Mouse (Mus musculus): ENCODE results near the gene Crygc.

Crygc gene

DNA sequence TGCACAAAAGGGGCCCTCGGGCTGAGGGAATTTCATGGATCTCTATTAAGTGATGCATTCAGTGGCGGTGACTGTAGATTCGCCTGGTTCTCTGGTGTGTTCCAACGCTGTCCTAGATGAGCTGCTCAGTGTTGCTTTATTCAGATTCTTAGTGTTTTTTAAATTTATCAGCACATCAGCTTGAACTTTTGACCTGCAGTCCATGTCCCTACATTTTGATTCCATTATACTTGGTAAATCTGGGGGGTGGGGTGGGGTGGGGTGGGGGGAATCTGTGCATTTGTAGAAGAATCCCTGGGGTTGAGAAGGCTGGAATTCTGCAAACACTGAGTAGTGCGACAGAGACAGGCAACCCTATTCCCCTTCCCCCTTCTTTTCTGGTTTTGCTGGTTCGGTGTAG lies at the start of gene Crygc:
Gene Crygc, minus strand, starts transcription at position 101 of the 400 bp plus-strand sequence.
- no peak for DNase-seq (ENCODE audit: low spot score in 2 of 2)

DNA sequence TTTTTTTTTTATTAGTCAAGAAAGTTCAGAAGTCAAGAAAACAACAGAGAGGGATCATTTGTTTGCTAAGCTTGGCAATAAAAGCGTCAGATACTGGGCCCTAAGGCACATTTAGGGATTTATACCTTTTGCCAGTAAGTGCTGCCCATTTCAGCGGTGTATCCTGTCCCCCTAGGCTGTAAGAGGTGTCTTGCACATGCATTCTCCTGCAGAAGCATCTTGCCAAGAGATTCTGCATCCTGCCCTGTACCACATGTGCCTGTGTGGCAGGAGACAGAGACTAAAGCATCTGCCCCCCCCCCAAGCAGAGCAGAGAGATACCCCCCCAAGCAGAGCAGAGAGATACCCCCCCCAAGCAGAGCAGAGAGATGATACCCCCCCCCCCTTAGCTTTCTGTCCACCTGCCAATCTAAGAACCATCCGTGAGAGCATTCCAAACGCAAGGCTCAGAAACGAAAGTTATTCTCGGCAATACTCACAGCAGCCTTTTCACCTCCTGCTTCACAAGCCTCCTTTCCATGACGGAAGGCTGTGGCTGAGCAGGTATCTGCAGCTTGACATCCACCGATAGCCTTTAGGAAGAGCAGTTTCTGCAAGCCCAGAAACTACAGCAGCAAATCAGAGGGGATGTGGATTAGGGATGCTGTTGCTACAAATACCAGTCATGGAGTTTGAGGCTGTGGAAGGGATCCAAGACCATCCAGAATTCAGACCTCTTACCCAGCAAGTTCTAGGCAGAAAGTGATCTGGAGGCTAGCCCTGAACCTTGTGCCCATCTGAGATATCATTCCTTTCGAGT lies 49.3 kb upstream of the Crygc start, which contains the start of gene D630023F18Rik:
Gene D630023F18Rik, minus strand, starts transcription at position 641 of the 799 bp plus-strand sequence.
- no peak for DNase-seq (ENCODE audit: low spot score in 2 of 2)

DNA sequence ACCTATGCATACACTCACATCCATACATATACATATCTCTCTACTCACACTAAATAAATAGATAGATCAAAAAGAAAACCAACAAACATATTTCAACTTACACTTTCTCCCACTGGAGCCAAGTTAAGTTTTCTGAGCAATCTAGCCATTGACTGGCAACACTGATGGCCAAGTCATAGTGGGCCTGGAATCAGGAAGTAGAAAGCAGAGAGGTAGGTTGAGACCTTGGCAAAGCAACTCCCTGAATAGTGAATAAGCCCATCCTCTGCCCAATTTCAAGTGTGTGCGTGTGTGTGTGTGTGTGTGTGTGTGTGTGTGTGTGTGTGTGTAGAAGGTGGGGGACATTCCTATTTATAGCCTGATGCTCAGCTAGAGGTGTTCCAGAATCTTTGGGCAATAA lies 45.9 kb upstream of the Crygc start, which contains the start of gene Gm28845:
Gene Gm28845, minus strand, starts transcription at position 121 of the 400 bp plus-strand sequence.
- no peak for DNase-seq (ENCODE audit: low spot score in 2 of 2)

DNA sequence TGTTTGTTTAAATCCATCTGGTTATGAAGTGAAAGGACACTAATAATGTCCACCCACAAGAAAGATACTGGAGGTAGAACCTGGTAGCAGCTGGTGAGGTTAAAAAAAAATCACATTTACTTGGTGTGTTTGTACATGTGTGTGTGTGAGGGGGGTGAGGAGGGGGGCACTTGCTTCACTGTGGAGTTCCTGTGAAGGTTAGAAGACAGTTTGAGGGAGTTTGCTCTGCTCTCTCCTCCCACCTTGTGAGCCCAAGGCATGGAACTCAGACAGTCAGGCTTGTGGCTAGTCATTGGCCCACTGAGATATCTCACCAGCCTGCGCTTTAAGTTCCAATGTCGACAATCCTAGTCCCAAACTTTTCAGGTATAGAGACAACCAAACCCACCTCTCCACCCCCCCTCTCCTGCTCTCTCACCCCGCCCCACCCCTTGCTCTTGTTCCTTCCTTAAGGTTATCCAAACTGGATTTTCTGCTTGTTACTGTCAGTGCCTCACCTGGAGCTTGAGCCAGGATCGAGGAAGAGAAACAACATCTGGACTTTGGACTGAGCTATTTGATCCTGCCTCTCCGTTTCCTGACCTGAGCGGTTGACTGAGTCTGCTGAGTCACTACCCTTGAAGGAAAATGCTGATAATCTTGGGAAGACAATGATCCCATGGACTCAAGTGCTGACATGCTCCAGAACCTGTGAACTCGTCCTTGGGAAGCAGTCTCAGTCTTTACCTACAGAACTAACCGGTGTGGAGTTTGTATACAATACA lies 44.8 kb upstream of the Crygc start:
- DNase-seq (ENCODE audit: low spot score in 2 of 2) = no peak

DNA sequence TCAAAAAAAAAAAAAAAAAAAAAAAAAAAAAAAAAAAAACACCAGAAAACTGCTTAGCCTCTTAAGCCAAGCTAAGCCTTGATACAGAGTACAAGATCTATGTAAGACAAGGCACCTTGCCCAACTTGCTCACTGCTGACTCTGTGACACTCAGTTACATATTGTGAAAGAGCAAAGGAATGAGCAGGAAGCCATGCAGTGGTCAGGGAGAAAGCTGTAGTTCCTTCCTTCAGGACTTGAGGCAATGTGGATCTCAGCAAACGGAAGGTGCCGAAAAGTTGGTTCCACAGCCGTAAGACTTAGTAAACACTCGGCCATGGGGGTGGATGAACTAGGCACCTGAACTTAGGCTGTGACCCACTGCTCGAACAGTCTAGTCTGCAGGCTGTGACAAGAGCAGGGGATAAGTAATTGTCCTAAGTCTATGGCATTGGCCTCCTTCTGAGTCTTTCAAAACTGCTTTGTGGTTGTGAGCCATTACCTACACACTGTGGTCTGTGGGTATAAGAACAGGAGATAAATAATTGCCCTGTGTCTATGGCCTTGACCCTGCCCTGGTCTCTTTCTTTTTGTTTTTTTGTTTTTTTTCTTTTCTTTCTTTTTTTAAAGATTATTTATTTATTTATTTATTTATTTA lies 40.2 kb upstream of the Crygc start:
- DNase-seq (ENCODE audit: low spot score in 2 of 2) = no peak

DNA sequence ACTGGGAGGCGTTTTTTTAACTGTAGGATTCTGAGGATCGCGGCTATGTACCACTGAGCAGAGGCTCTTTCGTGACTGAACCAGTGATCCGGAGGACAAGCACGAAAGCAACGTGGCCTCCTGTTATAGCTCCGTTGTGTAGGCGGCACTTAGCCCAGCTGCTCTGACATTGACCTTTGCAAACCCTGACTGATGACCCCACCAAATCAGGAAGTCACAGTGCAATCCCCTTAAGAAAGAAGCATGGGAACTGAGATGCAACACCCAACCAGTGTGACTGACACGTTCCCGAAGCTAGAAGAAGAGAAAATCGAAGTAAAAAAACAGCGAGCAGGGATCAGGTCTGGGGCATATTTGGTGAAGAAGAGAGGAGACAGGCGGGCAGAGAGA lies 39.3 kb upstream of the Crygc start:
- no peak for DNase-seq (ENCODE audit: low spot score in 2 of 2)

DNA sequence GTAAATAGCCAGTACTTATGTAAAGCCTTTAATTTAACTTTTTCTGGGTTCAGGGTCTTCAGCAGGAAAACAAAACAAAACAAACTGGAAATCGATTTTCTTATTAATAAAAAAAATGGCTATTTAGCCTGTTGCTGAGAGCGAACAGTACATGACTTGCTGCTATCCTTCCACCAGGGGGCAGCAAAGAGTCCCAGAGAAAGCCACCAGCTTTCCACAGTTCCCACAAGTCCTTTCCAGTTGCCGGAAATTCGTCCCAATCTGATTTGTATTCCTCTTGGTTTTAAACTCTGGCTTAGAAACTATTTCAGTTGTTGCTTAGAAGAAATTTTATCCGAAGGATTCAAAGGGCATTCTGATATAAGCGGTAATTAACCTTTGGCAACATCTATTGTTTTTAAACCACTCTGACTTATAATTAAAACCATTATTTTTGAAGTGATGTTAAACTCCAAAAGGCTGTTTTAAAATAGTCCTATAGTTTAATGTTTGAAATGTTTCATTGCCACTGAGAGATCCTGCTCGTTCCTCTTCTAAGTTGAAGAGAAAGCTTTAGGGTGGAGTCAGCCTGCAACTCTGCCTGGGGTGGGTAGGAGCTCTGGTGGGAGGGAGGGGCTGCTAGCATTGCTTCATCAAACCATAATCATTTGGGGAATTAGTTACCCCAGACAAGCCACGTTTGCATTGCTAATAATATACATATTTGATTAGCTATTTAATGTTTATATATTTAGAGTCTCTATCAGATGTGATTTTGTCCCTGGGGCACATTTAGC lies 38.7 kb upstream of the Crygc start:
- peak in 1 of 2 experiments; percentile 63 for DNase-seq (ENCODE audit: low spot score in 2 of 2)

DNA sequence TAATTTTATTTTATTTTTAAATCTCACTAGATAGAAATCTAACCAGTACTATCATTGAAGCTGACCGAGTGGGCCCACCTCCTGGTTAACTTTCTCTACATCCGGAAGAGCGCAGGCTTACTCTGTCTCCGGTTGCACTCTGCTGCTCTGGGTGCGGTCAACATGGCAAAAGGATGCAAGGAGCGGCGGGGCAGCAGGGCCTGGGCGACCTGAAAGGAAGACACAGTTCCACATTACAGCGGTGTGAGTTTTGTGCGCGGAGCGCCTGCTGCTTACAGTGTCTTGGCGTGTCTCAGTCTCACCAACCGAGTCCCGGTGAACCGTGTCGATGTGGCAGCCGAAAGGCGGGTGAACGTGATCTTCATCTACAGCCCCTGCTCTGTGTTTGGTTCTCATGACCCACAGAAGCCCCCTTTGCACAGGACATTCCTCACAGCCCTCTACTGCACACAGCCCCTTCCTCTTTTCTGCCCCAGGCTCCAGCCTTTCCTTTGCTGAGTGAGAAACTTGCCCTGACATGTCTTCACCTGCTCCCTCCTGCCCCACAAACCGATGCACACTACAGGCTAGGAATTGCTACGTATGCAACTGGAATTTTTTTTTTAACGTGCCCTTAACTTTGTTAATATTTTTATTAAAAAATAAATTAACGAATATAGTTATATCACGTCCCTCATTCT lies 36.4 kb upstream of the Crygc start:
- no peak for DNase-seq (ENCODE audit: low spot score in 2 of 2)

DNA sequence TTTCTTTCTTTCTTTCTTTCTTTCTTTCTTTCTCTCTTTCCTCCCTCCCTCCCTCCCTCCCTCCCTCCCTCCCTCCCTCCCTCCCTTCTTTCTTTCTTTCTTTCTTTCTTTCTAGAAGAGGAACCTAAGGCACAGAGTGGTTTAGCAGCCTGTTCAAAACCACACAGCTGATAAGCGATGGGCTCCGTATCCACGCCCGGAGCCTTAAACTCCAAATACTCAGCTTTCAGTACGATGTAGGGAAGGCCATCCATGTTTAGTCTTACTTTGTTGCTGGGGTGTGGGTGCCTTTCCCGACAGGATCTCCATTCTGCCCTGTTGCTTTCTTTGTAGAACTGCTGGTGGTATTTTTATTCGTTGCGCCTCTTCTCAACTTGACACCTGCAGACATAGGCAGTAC lies 35.7 kb upstream of the Crygc start:
- DNase-seq (ENCODE audit: low spot score in 2 of 2) = no peak

DNA sequence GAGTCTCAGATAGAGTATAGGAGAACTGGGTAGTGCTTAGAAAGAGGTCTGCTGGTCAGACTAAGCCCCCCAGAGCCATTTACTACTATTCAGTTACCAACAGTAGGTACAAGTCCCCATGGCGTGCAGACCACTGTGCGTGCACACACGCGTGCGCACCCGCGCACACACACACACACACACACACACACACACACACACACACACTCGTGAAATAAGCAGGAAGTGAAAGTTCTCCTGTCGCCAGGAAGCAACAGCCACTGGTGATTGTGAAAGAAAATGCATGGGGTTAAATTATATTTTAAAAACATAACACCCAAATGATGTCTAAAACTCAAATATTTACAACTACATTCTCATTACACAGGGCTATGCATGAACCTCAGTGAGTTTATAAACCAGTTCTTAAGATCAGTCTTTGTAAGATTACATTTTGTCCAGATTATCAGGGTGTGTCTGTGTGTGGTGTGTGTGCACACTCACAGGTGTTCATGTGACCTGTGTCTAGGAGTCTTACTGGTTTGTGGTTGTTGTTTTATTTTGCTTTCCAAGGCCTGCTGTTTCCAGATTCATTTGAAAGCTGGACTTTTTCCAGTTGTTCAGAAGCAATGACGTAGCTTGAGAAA lies 34.3 kb upstream of the Crygc start:
- no peak for DNase-seq (ENCODE audit: low spot score in 2 of 2)

DNA sequence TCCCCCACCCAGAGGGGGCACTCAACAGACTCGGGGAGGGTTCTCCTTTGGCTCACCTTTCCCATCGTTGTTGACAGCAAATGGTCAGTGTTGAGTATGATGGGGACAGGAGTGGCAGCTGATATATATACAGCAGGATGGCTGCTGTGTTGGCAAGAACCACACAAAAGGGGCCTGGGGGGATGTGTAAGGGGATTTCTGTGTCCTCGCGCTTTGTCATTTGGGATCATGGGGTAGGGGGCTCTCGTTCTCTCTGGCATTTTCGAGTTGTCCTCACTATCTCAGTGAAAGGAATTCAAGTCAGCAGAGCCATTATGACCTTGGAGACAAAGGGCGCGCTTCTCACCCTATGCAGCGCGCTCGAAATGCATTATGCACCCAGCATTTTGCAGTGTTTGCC lies 29.8 kb upstream of the Crygc start, which contains the start of gene Cryga:
Gene Cryga, minus strand, starts transcription at position 101 of the 400 bp plus-strand sequence.
- DNase-seq (ENCODE audit: low spot score in 2 of 2) = no peak

DNA sequence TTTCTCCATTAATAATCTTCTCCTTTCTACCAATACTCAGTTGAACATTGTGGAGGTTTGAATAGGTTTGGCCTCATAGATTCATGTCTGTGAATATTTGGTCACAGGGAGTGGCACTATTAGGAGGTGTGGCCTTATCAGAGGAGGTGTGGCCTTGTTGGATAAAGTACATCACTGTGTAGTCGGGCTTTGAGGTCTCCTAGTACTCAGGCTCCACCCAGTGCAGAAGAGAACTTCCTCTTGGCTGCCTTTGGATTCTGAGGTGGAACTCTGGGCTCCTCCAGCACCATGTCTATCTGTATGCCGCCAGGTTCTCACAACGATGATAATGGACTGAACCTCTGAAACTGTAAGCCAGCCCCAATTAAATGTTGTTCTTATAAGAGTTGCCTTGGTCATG lies 23.5 kb upstream of the Crygc start:
- DNase-seq (ENCODE audit: low spot score in 2 of 2) = no peak

DNA sequence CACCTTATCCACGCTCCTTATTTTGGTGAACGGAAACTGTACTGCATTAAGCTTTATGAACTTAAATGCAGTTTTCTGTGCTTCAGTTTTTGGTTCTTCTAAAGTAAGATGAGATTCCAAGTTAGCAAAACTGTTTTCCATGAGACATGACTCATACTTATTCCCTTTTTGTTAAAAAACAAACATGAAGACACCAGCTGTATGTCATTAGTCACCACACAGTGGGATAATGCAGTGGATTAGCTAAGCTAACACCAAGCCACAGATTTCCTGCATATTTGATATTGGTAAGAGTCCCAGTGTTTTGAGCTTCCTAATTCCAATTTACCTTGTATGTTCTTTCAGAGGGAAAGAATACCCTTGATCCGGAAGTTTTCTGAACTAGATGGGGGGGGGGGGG lies 18.1 kb upstream of the Crygc start:
- DNase-seq (ENCODE audit: low spot score in 2 of 2) = no peak

DNA sequence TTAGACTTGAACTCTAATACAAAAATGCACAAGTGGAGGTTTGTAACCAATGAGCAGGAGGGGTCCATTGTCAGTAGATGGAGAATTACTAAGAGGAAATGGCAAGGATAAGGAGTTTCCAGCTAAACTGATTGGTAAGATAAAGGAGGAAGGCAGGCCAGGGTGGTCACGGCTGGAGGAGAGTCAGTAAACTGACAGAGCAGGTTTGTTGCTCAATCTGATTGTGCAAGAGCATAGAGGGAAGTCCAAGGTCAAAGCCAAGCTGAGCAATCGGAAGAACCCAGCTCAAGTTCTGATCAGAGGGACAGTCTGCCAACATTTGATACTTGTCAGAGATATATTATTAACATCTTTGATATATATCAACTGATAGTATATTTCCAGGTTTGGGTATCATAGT lies 16.9 kb upstream of the Crygc start:
- no peak for DNase-seq (ENCODE audit: low spot score in 2 of 2)

DNA sequence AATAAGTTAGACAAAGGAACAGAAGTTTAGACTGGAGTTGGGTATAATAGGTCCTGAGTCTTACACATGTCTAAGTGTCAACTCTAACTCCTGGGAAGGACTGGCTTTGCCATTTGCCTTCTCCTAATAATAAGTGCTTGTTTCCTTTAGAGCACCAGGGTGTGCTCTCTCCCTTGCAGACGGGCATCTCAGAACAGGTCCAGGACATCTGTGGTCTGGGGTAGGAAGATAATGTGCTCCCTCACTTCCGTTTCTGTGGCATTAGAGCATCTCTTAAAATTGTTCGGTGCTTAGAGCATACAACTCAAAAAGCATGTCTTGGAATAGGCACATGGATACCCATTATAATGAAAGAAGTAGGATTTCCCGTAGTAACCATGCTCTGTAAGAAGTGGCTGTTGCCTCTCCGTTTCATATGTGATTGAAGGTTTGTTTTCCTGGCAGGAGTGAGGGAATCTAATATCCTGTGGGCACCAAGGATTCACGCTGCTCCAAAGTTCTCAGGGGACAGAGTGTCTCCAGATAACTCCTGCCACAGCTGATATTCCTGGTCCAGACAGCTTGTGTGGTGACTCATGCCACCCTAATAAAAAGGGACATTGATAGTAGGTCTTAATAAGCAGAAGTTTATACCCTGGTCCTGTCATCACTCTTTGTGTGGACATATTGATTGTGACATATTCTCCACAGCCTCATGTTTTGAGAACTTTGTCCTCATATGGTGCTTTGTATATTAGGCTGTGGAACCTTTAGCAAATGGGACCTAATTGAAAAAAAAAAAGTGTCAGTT lies 15.3 kb upstream of the Crygc start:
- no peak for DNase-seq (ENCODE audit: low spot score in 2 of 2)

DNA sequence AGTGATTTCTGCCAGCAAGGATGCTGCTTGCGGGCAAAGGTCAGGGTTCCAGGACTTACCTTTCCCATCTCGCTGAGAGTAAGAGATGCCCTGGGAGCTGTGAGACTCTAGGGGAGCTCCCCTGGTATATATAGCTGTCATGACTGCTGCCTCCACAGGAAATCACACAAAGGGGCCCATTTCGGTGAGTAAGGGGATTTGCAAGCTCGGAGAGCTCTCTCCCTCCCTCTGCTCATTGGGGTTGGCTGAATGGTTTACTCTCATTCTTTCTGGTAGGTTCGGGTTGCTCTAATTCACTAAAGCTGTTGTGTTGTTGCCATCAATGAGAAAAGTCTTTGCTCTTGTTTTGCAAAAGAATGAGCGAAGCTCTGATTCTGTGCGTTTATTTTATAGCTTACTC lies 8.7 kb upstream of the Crygc start, which contains the start of gene Crygb:
Gene Crygb, minus strand, starts transcription at position 101 of the 400 bp plus-strand sequence.
- no peak for DNase-seq (ENCODE audit: low spot score in 2 of 2)

DNA sequence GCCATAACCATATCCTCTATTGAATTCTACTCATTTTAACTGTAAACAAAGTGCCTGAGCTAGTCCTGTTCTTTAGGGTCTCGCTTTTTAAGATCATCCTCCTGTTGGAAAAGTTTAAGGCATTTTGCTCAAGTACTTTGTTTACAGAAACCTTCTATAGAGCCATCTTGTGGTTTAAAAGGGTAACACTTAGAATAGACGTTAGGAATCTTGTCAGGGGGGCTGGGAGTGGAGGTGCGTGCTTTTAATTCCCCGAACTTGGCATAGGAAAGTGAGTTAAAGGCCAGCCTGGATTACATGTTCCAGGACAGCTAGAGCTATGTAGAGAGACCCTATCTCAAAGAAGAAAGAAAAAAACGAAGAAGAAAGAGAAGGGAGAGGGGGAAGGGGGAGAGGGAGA lies 2.1 kb upstream of the Crygc start:
- no peak for DNase-seq (ENCODE audit: low spot score in 2 of 2)

DNA sequence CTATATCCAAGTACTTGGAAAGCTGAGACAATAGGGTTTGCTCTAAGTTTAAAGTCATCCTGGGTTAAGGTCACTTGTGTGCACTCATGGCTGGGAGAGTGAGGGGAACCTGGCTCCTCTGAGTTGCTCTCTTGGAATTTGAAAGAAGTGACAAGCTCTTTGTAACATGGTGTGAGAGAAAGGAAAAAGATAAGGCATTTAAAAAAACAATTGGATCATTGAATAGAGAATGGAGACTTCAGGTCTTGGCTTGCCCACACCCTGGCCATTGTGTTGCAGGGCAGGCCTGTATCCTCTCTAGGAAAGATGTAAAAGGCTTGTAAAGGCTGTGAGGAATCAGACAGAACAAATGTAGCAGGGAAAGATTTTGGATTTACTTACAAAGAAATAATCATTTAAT lies 5.6 kb downstream of the Crygc start:
- no peak for DNase-seq (ENCODE audit: low spot score in 2 of 2)

DNA sequence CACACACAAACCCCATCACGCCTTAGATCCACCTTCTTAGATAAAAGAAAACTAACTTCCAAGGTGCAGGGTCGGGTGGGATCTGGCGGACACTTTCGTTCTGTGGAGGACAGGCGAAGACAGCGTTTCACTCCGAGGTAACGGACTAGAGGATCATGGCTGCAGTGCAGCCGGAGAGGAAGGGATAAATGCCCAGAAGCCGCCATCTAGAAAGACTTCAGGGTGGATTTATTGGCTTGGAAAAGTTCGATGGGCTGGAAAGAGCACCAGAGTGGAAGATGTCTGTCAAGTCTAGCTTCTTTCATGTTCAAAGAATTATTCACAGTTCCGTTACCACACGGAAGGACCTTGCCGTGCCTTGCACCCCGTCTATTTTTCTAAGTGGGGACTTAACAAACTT lies 9.3 kb downstream of the Crygc start:
- no peak for DNase-seq (ENCODE audit: low spot score in 2 of 2)

DNA sequence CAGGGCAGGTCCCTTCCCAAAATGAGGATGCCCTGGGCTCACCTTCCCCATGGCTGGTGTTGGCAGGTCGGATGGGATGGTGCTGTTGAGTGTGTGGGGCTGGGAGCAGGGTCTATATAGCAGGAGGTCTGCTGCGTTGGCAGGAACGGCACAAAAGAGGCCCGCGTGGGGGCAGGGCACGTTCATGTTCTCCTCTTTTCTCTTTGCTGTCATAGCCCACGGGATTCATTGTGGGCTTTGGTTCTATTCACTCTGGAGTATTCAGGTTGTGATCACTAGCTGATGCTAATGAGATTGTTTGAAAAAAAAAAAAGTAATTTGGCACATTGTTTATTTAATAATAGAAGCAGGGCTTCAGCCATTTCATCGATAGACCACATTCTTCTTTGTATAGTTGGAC lies 10.1 kb downstream of the Crygc start, which contains the start of gene Crygd:
Gene Crygd, minus strand, starts transcription at position 101 of the 400 bp plus-strand sequence.
- no peak for DNase-seq (ENCODE audit: low spot score in 2 of 2)

Data from spleen, postnatal 10 days (tissue).